In genomic region chrX:12761626-12762333, GRCm38 (mm10) we compare ENCODE assay signal across 8 mouse cellular contexts. TPM values are rescaled to one million over a fixed set of nuclear protein-coding genes. Genes with fewer than 3 reads are reported as not detected.
A peak's percentile ranks its signal among the peaks of the same experiment; 100 is the strongest.
DNase-seq lines count a peak whose midpoint lies in the region; ATAC-seq lines count a peak whose summit lies in the region.

Gene Med14, minus strand, starts transcription at chrX:12762073.

- WGBS in hindbrain, embryonic 13.5 days: 4% methylated on average over 48 of the region's 79 CpGs

- no peaks in the 10 kb centered on the region for H3K36me3 ChIP-seq in hindbrain, embryonic 13.5 days

- H3K9ac ChIP-seq in hindbrain, embryonic 13.5 days: peak within 1 kb of the TSS; percentile 84

- H3K4me2 ChIP-seq in hindbrain, embryonic 13.5 days: peak within 1 kb of the TSS; percentile 61

- peak; percentile 97 for ATAC-seq in hindbrain, embryonic 13.5 days (ENCODE audit: low FRiP score)

- peak within 1 kb of the TSS; percentile 96 for H3K27ac ChIP-seq in hindbrain, embryonic 13.5 days

- H3K27me3 ChIP-seq in hindbrain, embryonic 13.5 days: no peaks in the 10 kb centered on the region; the same call in 1 of the 2 replicates

- DNase-seq in T-cell, adult 2 months (ENCODE audit: low spot score): peak; percentile 89
- peak; percentile 91 for DNase-seq in cerebellum, postnatal 25 days
- peak; percentile 51 to 68 for DNase-seq in frontal cortex, postnatal 25 days (ENCODE audit: low spot score in 2 of 2)
- DNase-seq in layer of hippocampus, postnatal 36 days: peak; percentile 82 to 83
- DNase-seq in lung, postnatal 25 days (ENCODE audit: low spot score): peak; percentile 90
- DNase-seq in retina, adult 2 months (ENCODE audit: low read depth, low spot score): peak; percentile 64
- peak; percentile 89 for DNase-seq in thymus, postnatal 25 days

- H3K4me1 ChIP-seq in hindbrain, embryonic 13.5 days (replicated peaks): peaks cover 17% of the 10 kb centered on the region

- H3K9me3 ChIP-seq in hindbrain, embryonic 13.5 days: no peaks in the 10 kb centered on the region

- H3K4me3 ChIP-seq in hindbrain, embryonic 13.5 days: peak within 1 kb of the TSS; percentile 63

RNA-seq across cellular contexts. Expression of gene Med14, which starts in this region (rescaled TPM):
- 12.6 and 13.1 TPM in 2 replicates for polyA plus RNA-seq in hindbrain, embryonic 13.5 days (2015; fragmentation: Nextera tagmentation; extraction: Ambion mirVana)
- total RNA-seq in layer of hippocampus, postnatal 36 days (2021): 10 to 100 TPM; 73.5 to 79.1 TPM

Comparison
In these comparisons a context has a peak if more than half of its experiments do, and no peak if none do; other contexts are left out.
1. Peak in every context shown above with its lines: DNase-seq, ATAC-seq, H3K4me3 ChIP-seq and H3K27ac ChIP-seq.